Mouse (Mus musculus) heart, postnatal 0 days (tissue): Measurements from ENCODE around the gene Anks1b.

Experiments
- CTCF ChIP-seq: IDR thresholded peaks from 2 replicates; pipeline ENCODE4 v1.5.1; 2016; ENCODE audit warnings: antibody characterized with exemption, control low read depth, low read depth
- EP300 ChIP-seq: IDR thresholded peaks from 2 replicates; pipeline ENCODE4 v1.6.1; 2016; ENCODE audit warnings: antibody characterized with exemption, low read depth

- TF ChIP-seq CTCF (no peak), EP300 (no peak)
Measured at GRCm38 (mm10) chr10:90964511-90964910, 1091.2 kb downstream of the Anks1b start.
